Mouse (Mus musculus) neural tube, embryonic 13.5 days (tissue): ENCODE results near the gene Susd2. TPM values are rescaled to one million over a fixed set of nuclear protein-coding genes. Genes with fewer than 3 reads are reported as not detected.

Experiments used
- ATAC-seq: fragments of 200-750 bp; cut with Nextera tagmentation; 2 replicates; pipeline ENCODE4 v1.8.0; 2017; ENCODE audit warnings: low read depth, mild to moderate bottlenecking, moderate TSS enrichment, moderate library complexity
- H3K27ac ChIP-seq: fragments of 300-500 bp; sonication (generic); replicated peaks from 2 replicates; pipeline ENCODE4 v1.5.1; 2015; ENCODE audit warnings: moderate library complexity, mild to moderate bottlenecking, inconsistent platforms
- H3K27me3 ChIP-seq: fragments of 300-500 bp; sonication (generic); 2 replicates; pipeline ENCODE4 v1.6.1; 2015; ENCODE audit warnings: mild to moderate bottlenecking, inconsistent platforms
- H3K36me3 ChIP-seq: fragments of 300-500 bp; sonication (generic); 2 replicates; pipeline ENCODE4 v1.6.1; 2015; ENCODE audit warnings: mild to moderate bottlenecking, inconsistent platforms
- H3K4me1 ChIP-seq: fragments of 300-500 bp; sonication (generic); replicated peaks from 2 replicates; pipeline ENCODE4 v1.6.1; 2015; ENCODE audit warnings: inconsistent platforms
- H3K4me2 ChIP-seq: fragments of 300-500 bp; sonication (generic); 2 replicates; pipeline ENCODE4 v1.6.1; 2015; ENCODE audit warnings: inconsistent platforms, mild to moderate bottlenecking, moderate library complexity
- H3K4me3 ChIP-seq: fragments of 300-500 bp; sonication (generic); 2 replicates; pipeline ENCODE4 v1.5.1; 2015; ENCODE audit warnings: mild to moderate bottlenecking, inconsistent platforms
- H3K9ac ChIP-seq: fragments of 300-500 bp; sonication (generic); 2 replicates; pipeline ENCODE4 v1.6.1; 2015; ENCODE audit warnings: moderate library complexity, mild to moderate bottlenecking, inconsistent platforms
- H3K9me3 ChIP-seq: fragments of 300-500 bp; sonication (generic); 2 replicates; pipeline ENCODE4 v1.6.1; 2016; ENCODE audit warnings: inconsistent platforms
- WGBS: fragments of 180-500 bp; shearing (Covaris S2); methylation state at CpG from one replicate; pipeline ENCODE4 v1.1.7; 2015; 5-methylcytosine and 5-hydroxymethylcytosine counted together
- polyA plus RNA-seq: library from polyadenylated mRNA; unstranded; fragments of >200 nt; fragmentation: Nextera tagmentation; extraction: Ambion mirVana; gene quantifications from 2 replicates; pipeline ENCODE4 v1.2.1, GENCODE M21; 2015

Susd2 gene
- polyA plus RNA-seq, 1 experiment from 2014 or later: 7.1 TPM

DNA sequence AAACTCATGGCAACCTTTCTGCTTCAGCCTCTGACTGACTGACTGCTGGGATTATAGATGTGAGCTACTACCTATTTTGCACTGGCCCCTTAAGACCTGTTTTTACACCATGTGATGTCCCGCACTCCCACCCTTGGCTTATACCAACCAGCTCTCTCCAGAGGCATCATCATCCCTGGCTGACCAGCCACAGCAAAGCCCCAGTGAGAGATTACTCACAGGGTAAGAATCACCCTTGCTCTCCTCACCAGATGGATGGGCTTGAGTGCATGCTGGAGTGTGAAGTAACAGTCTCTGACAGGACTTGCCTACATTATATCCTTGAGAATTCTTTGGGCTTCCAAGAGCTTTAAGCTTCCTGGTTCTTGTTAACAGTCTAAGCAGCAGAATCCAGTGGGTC is 26.1 kb upstream of the Susd2 start:
- H3K9ac ChIP-seq: no peak overlapping the region
- H3K4me1 ChIP-seq: peaks cover 32% of the 10 kb centered on the region
- no peak overlapping the region for H3K27ac ChIP-seq
- no peak for ATAC-seq
- H3K4me2 ChIP-seq: no peak overlapping the region
- H3K27me3 ChIP-seq: peaks cover 21% of the 10 kb centered on the region
- no peaks in the 10 kb centered on the region for H3K9me3 ChIP-seq
- peaks cover 30% of the 10 kb centered on the region for H3K36me3 ChIP-seq
- 100% methylated on average over 1 of the region's 1 CpGs for WGBS
- H3K4me3 ChIP-seq: no peak overlapping the region

DNA sequence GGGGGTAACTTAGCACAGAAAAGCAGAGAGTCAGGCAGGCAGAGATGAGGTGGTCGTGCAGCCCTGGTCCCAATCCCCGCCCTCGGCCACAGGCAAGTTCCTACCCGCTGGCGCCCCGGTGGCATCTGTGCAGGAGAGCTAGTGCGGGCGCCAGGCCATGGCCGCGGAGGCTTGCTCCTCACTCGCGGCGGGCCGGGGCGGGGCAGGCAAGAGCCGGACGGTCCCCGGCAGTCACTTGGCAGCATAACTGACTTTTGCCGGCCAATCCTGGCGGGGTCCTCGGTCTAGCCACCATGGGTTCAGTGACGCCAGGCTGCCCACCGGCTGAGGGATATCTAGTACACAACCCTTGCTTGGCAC is 24.1 kb upstream of the Susd2 start:
- H3K9me3 ChIP-seq: no peaks in the 10 kb centered on the region
- H3K27me3 ChIP-seq: peaks cover 21% of the 10 kb centered on the region
- H3K9ac ChIP-seq: peak overlapping the region; percentile 77
- H3K4me2 ChIP-seq: peak overlapping the region; percentile 98
- peak overlapping the region; percentile 72 for H3K27ac ChIP-seq
- peaks cover 33% of the 10 kb centered on the region for H3K36me3 ChIP-seq
- WGBS: 2% methylated on average over 23 of the region's 23 CpGs
- peak overlapping the region; percentile 55 for H3K4me3 ChIP-seq
- peak; percentile 70 for ATAC-seq
- H3K4me1 ChIP-seq: peaks cover 32% of the 10 kb centered on the region

DNA sequence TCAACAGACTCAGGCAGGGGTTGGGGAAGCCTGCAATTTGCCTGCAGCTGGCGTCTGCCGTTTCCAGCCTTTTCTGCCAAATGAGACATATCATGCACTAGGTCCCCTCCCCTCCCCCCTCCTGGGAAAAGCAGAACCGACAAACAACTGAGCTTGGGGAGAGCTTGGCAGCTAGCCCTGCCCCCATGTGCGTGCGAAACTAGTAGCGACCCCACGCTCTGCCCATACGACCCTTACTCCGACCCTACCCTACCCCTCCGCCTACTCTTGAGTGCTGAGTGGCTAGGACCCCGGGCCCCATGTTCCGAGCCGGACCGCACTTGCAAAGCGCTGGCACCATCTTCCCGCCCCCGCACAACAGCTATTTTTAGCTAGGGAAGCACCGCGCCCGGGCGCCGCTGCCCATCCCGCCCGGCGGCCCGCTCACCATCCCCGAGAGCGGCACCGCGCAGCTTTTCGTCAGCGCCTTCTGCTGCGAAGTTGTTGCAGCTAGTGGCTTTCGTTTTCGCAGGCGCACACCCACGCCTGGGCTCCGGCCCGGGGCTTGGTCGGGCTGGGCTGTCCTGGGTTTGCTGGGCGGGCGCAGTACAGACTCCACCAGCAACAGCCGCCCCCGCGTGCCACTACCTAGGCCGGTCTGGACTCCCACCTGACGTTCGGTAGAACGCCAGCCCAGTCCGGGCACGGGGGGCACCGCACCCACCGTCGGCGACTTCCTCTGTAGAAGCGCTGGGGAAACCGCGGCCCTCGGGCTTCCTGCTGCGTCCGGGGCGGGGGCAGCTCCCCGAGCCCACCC is 23.5 kb upstream of the Susd2 start:
- Histone ChIP-seq H3K9me3 (no peaks in the 10 kb centered on the region), H3K27me3 (peaks cover 21% of the 10 kb centered on the region), H3K27ac (peak overlapping the region; percentile 72), H3K4me3 (peak overlapping the region; percentile 55), H3K36me3 (peaks cover 35% of the 10 kb centered on the region), H3K4me2 (peak overlapping the region; percentile 98), H3K4me1 (peaks cover 32% of the 10 kb centered on the region), H3K9ac (peak overlapping the region; percentile 77)
- WGBS: under 1% methylated on average over 63 of the region's 63 CpGs
- ATAC-seq: peak; percentile 73

DNA sequence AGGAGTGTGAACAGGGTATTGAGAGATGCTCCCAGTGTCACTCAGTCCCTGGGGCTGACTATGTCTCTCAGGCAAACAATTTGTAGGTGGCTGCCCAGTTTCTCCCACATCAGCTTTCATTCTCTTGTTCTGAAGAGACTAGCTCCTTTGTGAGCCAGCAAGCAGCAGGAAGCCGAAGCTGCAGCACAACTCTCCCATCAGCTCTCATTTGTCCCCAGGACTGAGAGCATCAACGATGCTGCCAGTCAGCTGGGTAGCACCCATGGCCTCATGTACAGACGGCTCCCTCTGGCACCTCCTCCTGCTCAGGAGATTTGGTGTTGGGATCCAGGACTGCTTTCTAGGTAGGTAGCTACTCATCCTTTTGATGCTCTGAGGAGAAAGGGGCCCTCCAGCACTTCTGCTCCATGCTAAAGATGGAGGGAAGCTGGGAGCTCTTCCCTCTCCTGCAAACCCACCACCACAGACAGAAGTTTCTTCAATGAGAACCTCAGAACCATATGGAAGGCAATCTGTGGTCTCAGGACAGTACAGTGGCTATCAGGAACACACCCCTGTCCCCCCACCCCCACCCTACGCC is 22.7 kb upstream of the Susd2 start:
- peaks cover 37% of the 10 kb centered on the region for H3K4me1 ChIP-seq
- no peak for ATAC-seq

DNA sequence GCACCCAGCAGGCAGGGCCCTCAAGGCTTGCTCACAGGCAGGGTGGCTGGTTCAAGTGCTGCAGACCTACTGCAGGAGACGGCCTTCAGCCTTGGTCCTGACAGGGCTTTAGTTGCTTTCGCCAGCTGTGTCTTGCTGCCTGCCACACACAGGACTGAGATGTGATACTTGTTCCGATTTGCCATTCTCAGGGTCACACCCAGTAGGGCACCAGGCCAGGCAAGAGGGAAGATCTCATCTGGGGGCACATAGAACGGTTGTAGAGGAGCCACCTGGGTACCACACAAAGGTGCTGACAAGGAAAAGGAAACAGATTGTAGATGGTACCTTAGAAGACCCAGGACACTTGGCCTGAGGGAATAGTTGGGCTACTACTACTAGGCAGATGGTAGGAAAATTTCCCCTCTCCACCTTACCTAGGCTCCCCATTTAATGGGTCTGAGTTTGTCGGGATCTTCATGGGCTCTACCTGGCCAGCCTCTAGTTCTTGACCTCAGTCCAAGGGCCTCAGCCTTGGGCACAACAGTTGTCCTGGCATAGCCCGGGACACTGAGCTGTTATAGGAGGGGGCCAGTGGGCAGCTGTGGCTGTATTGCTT is 21.0 kb upstream of the Susd2 start:
- Histone ChIP-seq H3K4me2 (no peak overlapping the region), H3K27me3 (peaks cover 18% of the 10 kb centered on the region), H3K27ac (no peak overlapping the region), H3K9me3 (no peaks in the 10 kb centered on the region), H3K36me3 (peaks cover 38% of the 10 kb centered on the region), H3K9ac (no peak overlapping the region), H3K4me1 (peaks cover 37% of the 10 kb centered on the region), H3K4me3 (no peak overlapping the region)
- 95% methylated on average over 6 of the region's 6 CpGs for WGBS
- no peak for ATAC-seq

More for the DNA sequence above, 22.7 kb upstream of the Susd2 start:
- Histone ChIP-seq H3K9me3 (no peaks in the 10 kb centered on the region), H3K27ac (peak overlapping the region; percentile 54; the same call in 1 of the 2 replicates), H3K4me2 (peak overlapping the region; percentile 98), H3K9ac (peak overlapping the region; percentile 77), H3K27me3 (peaks cover 21% of the 10 kb centered on the region), H3K36me3 (peaks cover 40% of the 10 kb centered on the region), H3K4me3 (peak overlapping the region; percentile 55)
- WGBS: 34% methylated on average over 4 of the region's 4 CpGs

DNA sequence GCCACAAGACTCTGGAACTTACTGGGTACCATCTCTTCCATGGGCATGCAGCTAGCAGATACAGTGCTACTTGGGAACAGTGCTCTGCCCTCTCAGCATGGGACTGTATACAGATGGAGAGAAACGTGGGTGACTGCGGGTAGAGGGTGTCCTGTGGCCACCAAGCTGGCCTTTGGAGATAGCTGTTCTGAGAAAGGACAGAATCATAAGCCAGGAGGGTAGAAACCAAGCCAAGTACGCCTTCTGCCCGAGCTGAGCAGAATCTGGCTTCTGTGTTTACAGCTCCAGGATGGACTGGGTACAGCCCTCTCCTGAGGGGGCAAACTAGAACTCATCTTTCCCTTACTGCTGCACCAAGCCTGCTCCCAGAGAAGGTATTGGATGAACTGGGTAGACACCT is 18.8 kb upstream of the Susd2 start:
- no peak for ATAC-seq
- H3K4me1 ChIP-seq: peaks cover 29% of the 10 kb centered on the region
- H3K36me3 ChIP-seq: peaks cover 43% of the 10 kb centered on the region
- no peaks in the 10 kb centered on the region for H3K27me3 ChIP-seq
- H3K9ac ChIP-seq: no peak overlapping the region
- 92% methylated on average over 4 of the region's 4 CpGs for WGBS
- no peaks in the 10 kb centered on the region for H3K9me3 ChIP-seq
- H3K4me3 ChIP-seq: no peak overlapping the region
- no peak overlapping the region for H3K27ac ChIP-seq
- H3K4me2 ChIP-seq: no peak overlapping the region

DNA sequence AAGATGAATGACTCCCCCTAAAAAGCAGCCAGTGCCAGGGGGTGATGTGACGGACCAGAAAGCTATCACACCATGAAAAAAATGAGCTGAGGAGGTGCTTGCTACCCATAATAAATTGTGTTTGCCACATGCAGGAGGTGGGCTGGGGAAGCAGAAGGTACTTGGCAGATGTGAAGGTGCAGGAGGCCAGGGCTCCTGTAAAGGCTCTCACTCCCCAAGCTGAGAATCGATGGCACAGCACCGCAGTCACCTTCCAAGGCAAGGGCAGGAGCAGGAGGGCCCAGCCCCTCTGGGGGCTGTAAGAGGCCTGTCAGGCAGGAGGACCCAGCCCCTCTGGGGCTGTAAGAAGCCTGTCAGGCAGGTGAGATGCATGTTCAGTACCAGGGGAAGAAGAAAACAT is 18.1 kb upstream of the Susd2 start:
- Histone ChIP-seq H3K9me3 (no peaks in the 10 kb centered on the region), H3K4me3 (no peak overlapping the region), H3K27me3 (no peaks in the 10 kb centered on the region), H3K36me3 (peaks cover 50% of the 10 kb centered on the region), H3K4me2 (no peak overlapping the region), H3K27ac (no peak overlapping the region; the same call in 1 of the 2 replicates), H3K9ac (no peak overlapping the region), H3K4me1 (peaks cover 22% of the 10 kb centered on the region)
- WGBS: 83% methylated on average over 3 of the region's 3 CpGs
- no peak for ATAC-seq

DNA sequence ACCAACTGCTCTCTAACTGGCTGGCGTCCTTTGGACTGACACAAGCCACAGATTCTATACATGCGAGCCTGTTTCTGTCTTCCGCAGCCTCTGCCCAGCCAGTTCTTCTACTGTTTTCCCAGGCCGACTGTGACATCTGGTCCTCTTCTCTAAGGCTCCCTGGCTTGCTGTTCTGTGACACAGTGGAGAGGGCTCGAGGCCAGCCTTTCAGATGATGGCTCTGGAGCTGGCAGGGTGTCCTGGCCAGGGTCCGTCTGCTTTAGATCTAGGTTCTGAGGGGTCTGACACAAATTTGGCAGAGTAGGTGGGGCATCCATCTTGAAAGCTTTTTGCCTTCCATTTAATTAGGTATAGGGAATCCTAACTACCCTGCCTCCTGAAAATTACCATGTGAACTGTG is 17.6 kb upstream of the Susd2 start:
- Histone ChIP-seq H3K27ac (no peak overlapping the region; the same call in 1 of the 2 replicates), H3K9me3 (no peaks in the 10 kb centered on the region), H3K4me1 (peaks cover 17% of the 10 kb centered on the region), H3K36me3 (peaks cover 55% of the 10 kb centered on the region), H3K9ac (no peak overlapping the region), H3K4me3 (no peak overlapping the region), H3K27me3 (no peaks in the 10 kb centered on the region), H3K4me2 (no peak overlapping the region)
- no peak for ATAC-seq
- 79% methylated on average over 6 of the region's 6 CpGs for WGBS

DNA sequence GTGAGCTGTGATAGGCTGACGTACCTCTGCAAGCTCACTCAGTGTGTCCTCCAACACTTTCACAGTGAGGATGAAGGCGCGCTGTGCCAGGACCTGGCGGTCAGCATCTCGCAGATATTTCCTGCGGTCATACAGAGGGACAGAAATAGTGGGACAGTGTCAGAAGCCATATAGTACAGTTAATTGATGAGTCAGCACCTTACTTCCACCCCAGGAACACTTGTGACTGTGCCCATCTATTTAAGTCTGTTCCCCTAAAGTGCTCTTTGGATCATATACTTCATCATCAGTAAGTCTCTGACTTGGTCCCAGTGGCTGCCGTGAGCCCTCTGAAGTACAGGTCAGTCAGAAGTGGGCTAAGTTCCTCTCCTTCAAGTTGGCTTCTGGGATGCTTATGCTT is 14.0 kb upstream of the Susd2 start:
- 98% methylated on average over 7 of the region's 7 CpGs for WGBS

DNA sequence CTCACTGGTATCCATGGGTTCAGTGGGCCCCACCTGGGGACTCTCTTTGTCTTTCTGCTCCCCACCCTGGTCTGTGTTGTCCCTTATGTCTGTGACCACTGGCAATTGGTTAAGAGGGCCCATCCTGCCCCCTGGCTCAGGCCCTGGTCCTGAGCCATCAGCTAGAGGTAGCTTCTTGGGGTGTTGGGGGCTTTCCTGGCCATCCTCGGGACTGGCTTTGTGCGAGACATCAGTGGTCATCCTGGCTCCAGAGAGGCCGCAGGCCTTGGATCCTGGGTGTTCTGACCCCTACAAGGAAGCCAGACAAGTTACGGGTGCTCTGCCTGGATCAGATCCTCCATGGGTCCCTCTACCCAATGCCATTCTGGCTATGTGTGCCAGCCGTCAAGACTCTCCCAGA is 13.4 kb upstream of the Susd2 start:
- no peak for ATAC-seq
- H3K36me3 ChIP-seq: peaks cover 79% of the 10 kb centered on the region
- WGBS: 90% methylated on average over 5 of the region's 5 CpGs

More for the DNA sequence above, 14.0 kb upstream of the Susd2 start:
- Histone ChIP-seq H3K36me3 (peaks cover 79% of the 10 kb centered on the region), H3K4me1 (0 out of 2 replicates have a peak, but pooled peaks cover 6% of the 10 kb centered on the region), H3K9ac (no peak overlapping the region), H3K27ac (no peak overlapping the region), H3K9me3 (no peaks in the 10 kb centered on the region), H3K4me3 (no peak overlapping the region), H3K4me2 (no peak overlapping the region), H3K27me3 (no peaks in the 10 kb centered on the region)
- ATAC-seq: no peak

DNA sequence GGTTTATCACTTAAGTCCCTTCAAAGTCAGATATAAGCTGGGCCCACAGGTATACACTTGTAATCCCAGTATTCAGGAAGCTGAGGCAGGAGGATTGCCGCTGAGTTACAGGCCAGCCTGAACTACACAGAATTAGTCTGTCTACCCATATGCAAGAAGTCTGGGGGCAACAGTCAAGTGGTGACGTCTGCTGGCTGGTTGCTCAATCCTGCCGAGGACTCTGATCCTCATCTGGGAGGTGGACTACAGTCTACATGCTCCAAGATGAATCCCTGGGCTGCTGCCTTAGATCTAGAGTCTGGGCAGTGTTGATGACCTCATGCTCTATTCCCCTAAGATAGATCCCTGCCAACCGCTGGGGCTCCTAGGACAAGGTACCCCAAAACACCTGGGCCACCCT is 10.2 kb upstream of the Susd2 start:
- Histone ChIP-seq H3K27me3 (no peaks in the 10 kb centered on the region), H3K9ac (no peak overlapping the region), H3K4me3 (no peak overlapping the region), H3K9me3 (no peaks in the 10 kb centered on the region), H3K4me2 (no peak overlapping the region), H3K36me3 (peaks cover 95% of the 10 kb centered on the region), H3K27ac (no peak overlapping the region), H3K4me1 (no peaks in the 10 kb centered on the region)
- no peak for ATAC-seq
- WGBS: 92% methylated on average over 4 of the region's 4 CpGs

More for the DNA sequence above, 13.4 kb upstream of the Susd2 start:
- H3K4me2 ChIP-seq: no peak overlapping the region
- no peak overlapping the region for H3K27ac ChIP-seq
- H3K4me3 ChIP-seq: no peak overlapping the region
- H3K4me1 ChIP-seq: 0 out of 2 replicates have a peak, but pooled peaks cover 6% of the 10 kb centered on the region
- no peaks in the 10 kb centered on the region for H3K27me3 ChIP-seq
- no peak overlapping the region for H3K9ac ChIP-seq
- no peaks in the 10 kb centered on the region for H3K9me3 ChIP-seq

DNA sequence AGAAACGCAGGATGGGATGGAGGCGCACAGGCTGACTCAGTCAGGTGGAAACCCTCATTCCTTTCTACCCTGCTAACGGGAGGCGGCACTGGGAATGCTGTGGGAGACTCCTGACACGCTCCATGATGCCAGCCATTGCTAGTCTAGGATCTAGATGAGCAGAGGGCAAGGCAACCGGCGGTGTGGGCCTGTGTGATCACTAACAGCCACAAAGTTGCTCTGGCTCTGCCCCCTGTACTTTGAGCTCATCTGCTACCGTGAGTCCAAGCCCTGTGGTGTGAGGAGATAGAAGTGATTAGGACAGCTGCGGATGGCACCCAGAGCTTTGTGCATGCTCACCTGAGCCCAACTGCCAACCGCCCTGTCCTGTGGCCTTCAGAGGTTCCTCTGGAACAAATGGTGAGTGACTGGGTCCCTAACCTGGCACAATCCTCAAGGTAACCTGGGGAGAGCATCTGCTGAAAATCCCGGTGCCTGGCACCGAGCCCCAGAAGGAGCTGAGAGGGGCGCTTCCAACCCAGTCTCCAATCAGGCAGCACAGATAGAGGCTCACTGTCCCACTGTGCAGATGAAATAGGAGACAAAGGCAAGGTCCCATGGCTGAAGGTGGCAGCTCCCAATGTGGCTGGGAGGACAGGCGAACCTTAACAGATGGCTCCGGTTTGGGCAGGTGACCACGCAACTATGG is 7.7 kb upstream of the Susd2 start:
- no peaks in the 10 kb centered on the region for H3K27me3 ChIP-seq
- 96% methylated on average over 16 of the region's 16 CpGs for WGBS
- no peak for ATAC-seq
- H3K36me3 ChIP-seq: peaks cover 99% of the 10 kb centered on the region
- no peaks in the 10 kb centered on the region for H3K9me3 ChIP-seq
- no peak overlapping the region for H3K4me2 ChIP-seq
- no peak overlapping the region for H3K4me3 ChIP-seq
- no peak overlapping the region for H3K9ac ChIP-seq
- no peaks in the 10 kb centered on the region for H3K4me1 ChIP-seq
- H3K27ac ChIP-seq: no peak overlapping the region
